Mouse (Mus musculus) embryonic fibroblast, embryonic 13.5 days (primary cell): ENCODE measurements around the gene Shisa3.

ENCODE experiments used
- CTCF ChIP-seq: IDR thresholded peaks from 2 replicates; pipeline ENCODE4 v1.5.1; 2011; ENCODE audit warnings: mild to moderate bottlenecking, control low read depth, low read length, moderate library complexity, borderline replicate concordance; ENCODE audit not compliant: insufficient read depth
- POLR2A ChIP-seq: IDR thresholded peaks from 2 replicates; pipeline ENCODE4 v1.6.1; 2011; ENCODE audit warnings: low read depth, mild to moderate bottlenecking, control low read depth, low read length, moderate library complexity

DNA sequence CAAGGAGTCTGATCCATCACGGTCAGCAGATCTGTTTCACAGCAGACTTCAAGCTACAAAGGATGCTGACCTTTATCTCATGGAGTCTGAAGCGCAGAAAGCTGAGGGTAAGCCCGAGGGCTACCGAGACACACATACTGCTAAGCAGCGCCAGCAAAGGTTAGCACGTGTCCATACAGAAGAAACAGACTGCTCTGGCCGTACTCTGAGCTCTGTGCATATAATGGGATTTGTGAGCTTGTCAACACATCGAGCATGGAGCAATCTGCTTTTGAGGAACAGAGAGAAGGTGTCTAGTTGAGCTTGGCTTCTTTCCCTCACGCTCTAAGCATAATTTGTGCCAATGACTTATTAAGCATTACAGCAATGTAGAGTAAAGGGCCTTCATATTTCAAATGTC is 33.6 kb upstream of the Shisa3 start:
- TF ChIP-seq CTCF = no peak
- TF ChIP-seq POLR2A = no peak
